Mouse (Mus musculus): ENCODE data around the gene Ost4. TPM values are rescaled to one million over a fixed set of nuclear protein-coding genes. Genes with fewer than 3 reads are reported as not detected.

The Ost4 gene
- polyA plus RNA-seq, 1 experiment from 2014 or later, result 298 TPM

GRCm38 (mm10) chr5:30922581-30923041 is 15.0 kb upstream of the Ost4 start:
- Histone ChIP-seq H3K9me3 (no peaks in the 10 kb centered on the region), H3K4me2 (replicated peaks) (peak overlapping the region; percentile 70), H3K9ac (replicated peaks) (no peak overlapping the region), H3K27me3 (peaks cover 35% of the 10 kb centered on the region), H3K4me1 (peaks cover 21% of the 10 kb centered on the region), H3K4me3 (no peak overlapping the region), H3K27ac (replicated peaks) (no peak overlapping the region), H3K36me3 (0 out of 2 replicates have a peak, but pooled peaks cover 2% of the 10 kb centered on the region)
- ATAC-seq (ENCODE audit: low FRiP score, low read depth), result no peak
- WGBS, result 71% methylated on average over 10 of the region's 10 CpGs

- ATAC-seq (ENCODE audit: low FRiP score, low read depth), result peak; percentile 81
- H3K27ac ChIP-seq (replicated peaks), result peak within 1 kb of the TSS; percentile 58
Measured at GRCm38 (mm10) chr5:30921256-30922033, 13.9 kb upstream of the Ost4 start, which contains the start of gene Khk. Gene Khk, plus strand, starts transcription at chr5:30921431.

DNA sequence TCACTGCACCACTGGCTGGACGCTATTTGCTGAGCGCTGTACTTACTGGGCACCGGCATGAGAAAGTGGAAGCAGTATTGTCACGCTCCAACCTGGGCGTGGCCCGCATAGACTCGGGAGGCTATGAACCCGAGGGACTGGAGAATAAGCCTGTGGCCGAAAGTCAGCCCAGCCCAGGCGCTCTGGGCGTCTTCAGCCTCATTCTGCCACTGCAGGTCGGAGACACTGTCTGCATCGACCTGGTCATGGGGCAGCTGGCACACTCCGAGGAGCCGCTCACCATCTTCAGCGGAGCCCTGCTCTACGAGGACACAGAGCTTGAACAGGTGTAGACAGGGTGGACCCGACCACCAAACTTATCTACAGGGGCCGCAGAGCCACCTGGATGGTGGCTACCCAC is 13.0 kb upstream of the Ost4 start:
- Histone ChIP-seq H3K27ac (replicated peaks) (no peak overlapping the region), H3K36me3 (0 out of 2 replicates have a peak, but pooled peaks cover 2% of the 10 kb centered on the region), H3K4me3 (no peak overlapping the region), H3K27me3 (peaks cover 35% of the 10 kb centered on the region), H3K4me2 (replicated peaks) (peak overlapping the region; percentile 70; the same call in 1 of the 2 replicates), H3K9ac (replicated peaks) (no peak overlapping the region), H3K4me1 (peaks cover 27% of the 10 kb centered on the region), H3K9me3 (no peaks in the 10 kb centered on the region)
- WGBS, result 68% methylated on average over 19 of the region's 19 CpGs
- peak; percentile 5; the same call in 1 of the 2 replicates for ATAC-seq (ENCODE audit: low FRiP score, low read depth)

More at GRCm38 (mm10) chr5:30921256-30922033, 13.9 kb upstream of the Ost4 start, which contains the start of gene Khk:
- under 1% methylated on average over 39 of the region's 40 CpGs for WGBS
- Histone ChIP-seq H3K9me3 (no peaks in the 10 kb centered on the region), H3K27me3 (peaks cover 35% of the 10 kb centered on the region), H3K9ac (replicated peaks) (peak within 1 kb of the TSS; percentile 61), H3K36me3 (0 out of 2 replicates have a peak, but pooled peaks cover 2% of the 10 kb centered on the region), H3K4me3 (peak within 1 kb of the TSS; percentile 46), H3K4me2 (replicated peaks) (peak within 1 kb of the TSS; percentile 70), H3K4me1 (peaks cover 21% of the 10 kb centered on the region)

- peaks cover 31% of the 10 kb centered on the region for H3K4me1 ChIP-seq
- H3K9ac ChIP-seq (replicated peaks), result no peak overlapping the region
- no peak overlapping the region for H3K4me2 ChIP-seq (replicated peaks)
- 0 out of 2 replicates have a peak, but pooled peaks cover 2% of the 10 kb centered on the region for H3K36me3 ChIP-seq
- H3K9me3 ChIP-seq, result no peaks in the 10 kb centered on the region
- ATAC-seq (ENCODE audit: low FRiP score, low read depth), result no peak
- H3K27me3 ChIP-seq, result peaks cover 35% of the 10 kb centered on the region
- H3K4me3 ChIP-seq, result no peak overlapping the region
- no peak overlapping the region for H3K27ac ChIP-seq (replicated peaks)
- WGBS, result 72% methylated on average over 11 of the region's 11 CpGs
Measured at GRCm38 (mm10) chr5:30919831-30920614, 12.4 kb upstream of the Ost4 start.

DNA sequence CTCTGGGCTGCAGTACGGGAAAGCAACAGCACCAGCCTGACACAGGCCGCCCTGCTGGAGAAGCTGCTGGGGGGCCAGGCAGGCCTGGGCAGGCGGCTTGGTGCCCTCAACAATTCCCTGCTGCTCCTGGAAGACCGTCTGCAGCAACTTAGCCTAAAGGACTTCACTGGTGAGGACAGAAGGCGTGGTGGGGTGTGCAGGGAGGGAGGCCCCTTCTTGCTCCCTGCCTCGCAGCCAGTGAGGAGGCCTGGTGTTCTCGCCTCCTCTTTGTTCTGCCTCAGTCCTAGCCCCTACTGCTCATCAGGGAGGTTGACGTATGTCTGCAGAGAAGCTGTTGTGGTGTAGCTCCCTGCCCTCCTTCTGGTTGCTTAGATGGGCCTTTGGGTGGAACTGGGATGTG is 11.1 kb upstream of the Ost4 start:
- H3K9me3 ChIP-seq, result no peaks in the 10 kb centered on the region
- H3K4me1 ChIP-seq, result peaks cover 39% of the 10 kb centered on the region
- no peak for ATAC-seq (ENCODE audit: low FRiP score, low read depth)
- no peak overlapping the region for H3K4me2 ChIP-seq (replicated peaks)
- H3K9ac ChIP-seq (replicated peaks), result no peak overlapping the region
- WGBS, result 83% methylated on average over 8 of the region's 8 CpGs
- H3K36me3 ChIP-seq, result 0 out of 2 replicates have a peak, but pooled peaks cover 2% of the 10 kb centered on the region
- peaks cover 25% of the 10 kb centered on the region for H3K27me3 ChIP-seq
- no peak overlapping the region for H3K27ac ChIP-seq (replicated peaks)
- no peak overlapping the region for H3K4me3 ChIP-seq

- Histone ChIP-seq H3K9me3 (no peaks in the 10 kb centered on the region), H3K9ac (replicated peaks) (no peak overlapping the region), H3K4me1 (peaks cover 45% of the 10 kb centered on the region), H3K4me3 (no peak overlapping the region), H3K36me3 (0 out of 2 replicates have a peak, but pooled peaks cover 2% of the 10 kb centered on the region), H3K27me3 (peaks cover 19% of the 10 kb centered on the region), H3K4me2 (replicated peaks) (no peak overlapping the region), H3K27ac (replicated peaks) (no peak overlapping the region)
- 83% methylated on average over 31 of the region's 31 CpGs for WGBS
- ATAC-seq (ENCODE audit: low FRiP score, low read depth), result no peak
Measured at GRCm38 (mm10) chr5:30917891-30918670, 10.5 kb upstream of the Ost4 start.

- Histone ChIP-seq H3K27me3 (peaks cover 11% of the 10 kb centered on the region; the same call in 1 of the 2 replicates), H3K9ac (replicated peaks) (no peak overlapping the region), H3K27ac (replicated peaks) (no peak overlapping the region), H3K36me3 (0 out of 2 replicates have a peak, but pooled peaks cover 2% of the 10 kb centered on the region), H3K4me1 (peaks cover 50% of the 10 kb centered on the region), H3K4me2 (replicated peaks) (no peak overlapping the region), H3K9me3 (no peaks in the 10 kb centered on the region), H3K4me3 (no peak overlapping the region)
- 91% methylated on average over 11 of the region's 11 CpGs for WGBS
- ATAC-seq (ENCODE audit: low FRiP score, low read depth), result no peak
Measured at GRCm38 (mm10) chr5:30917348-30917747, 9.8 kb upstream of the Ost4 start.

DNA sequence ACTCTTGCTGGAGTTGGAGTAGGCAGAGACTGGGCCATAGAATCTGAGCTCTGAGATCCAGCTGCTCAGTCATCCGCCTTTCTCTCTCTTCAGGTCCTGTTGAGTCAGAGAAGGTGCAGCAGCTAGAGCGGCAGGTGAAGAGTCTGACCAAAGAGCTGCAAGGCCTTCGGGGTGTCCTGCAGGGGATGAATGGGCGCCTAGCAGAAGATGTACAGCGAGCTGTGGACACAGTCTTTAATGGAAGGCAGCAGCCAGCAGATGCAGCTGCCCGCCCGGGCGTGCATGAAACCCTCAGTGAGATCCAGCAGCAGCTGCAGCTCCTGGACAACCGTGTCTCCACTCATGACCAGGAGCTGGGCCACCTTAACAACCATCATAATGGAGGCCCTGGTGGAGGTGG is 9.3 kb upstream of the Ost4 start:
- H3K9ac ChIP-seq (replicated peaks), result no peak overlapping the region
- no peak for ATAC-seq (ENCODE audit: low FRiP score, low read depth)
- 0 out of 2 replicates have a peak, but pooled peaks cover 2% of the 10 kb centered on the region for H3K36me3 ChIP-seq
- 92% methylated on average over 9 of the region's 9 CpGs for WGBS
- H3K4me1 ChIP-seq, result peaks cover 49% of the 10 kb centered on the region
- H3K27ac ChIP-seq (replicated peaks), result no peak overlapping the region
- H3K4me3 ChIP-seq, result no peak overlapping the region
- no peak overlapping the region for H3K4me2 ChIP-seq (replicated peaks)
- peaks cover 9% of the 10 kb centered on the region; the same call in 1 of the 2 replicates for H3K27me3 ChIP-seq
- H3K9me3 ChIP-seq, result no peaks in the 10 kb centered on the region

DNA sequence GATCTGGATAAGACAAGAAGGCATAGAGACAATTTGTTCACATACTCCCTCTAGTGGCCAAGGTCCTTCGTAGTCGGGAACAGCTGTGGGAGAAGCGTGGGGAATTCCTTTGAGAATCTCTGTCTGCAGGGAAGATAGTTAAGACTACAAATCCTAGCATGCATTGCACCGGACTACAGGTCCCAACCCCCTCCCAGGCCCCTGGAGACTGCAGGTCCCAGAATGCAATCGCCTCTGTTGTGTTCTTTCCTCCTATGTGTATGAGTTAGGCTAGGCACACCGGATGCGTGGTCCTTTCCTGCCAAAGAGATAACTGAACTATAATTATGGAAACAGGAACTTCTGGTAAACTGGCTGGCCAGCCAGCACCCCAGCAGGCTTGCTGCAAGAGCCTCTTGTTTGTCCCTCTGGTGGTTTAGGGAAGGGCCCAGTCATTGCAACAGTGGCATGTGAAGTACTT is 8.4 kb upstream of the Ost4 start:
- 7% methylated on average over 7 of the region's 7 CpGs for WGBS
- ATAC-seq (ENCODE audit: low FRiP score, low read depth), result peak; percentile 86
- Histone ChIP-seq H3K27ac (replicated peaks) (no peak overlapping the region), H3K4me3 (peak overlapping the region; percentile 11; the same call in 1 of the 2 replicates), H3K9me3 (no peaks in the 10 kb centered on the region), H3K27me3 (peaks cover 9% of the 10 kb centered on the region; the same call in 1 of the 2 replicates), H3K4me1 (peaks cover 44% of the 10 kb centered on the region), H3K9ac (replicated peaks) (no peak overlapping the region; the same call in 1 of the 2 replicates), H3K4me2 (replicated peaks) (peak overlapping the region; percentile 33), H3K36me3 (0 out of 2 replicates have a peak, but pooled peaks cover 2% of the 10 kb centered on the region)

GRCm38 (mm10) chr5:30915456-30915855 is 7.9 kb upstream of the Ost4 start:
- Histone ChIP-seq H3K36me3 (0 out of 2 replicates have a peak, but pooled peaks cover 2% of the 10 kb centered on the region), H3K4me2 (replicated peaks) (peak overlapping the region; percentile 22; the same call in 1 of the 2 replicates), H3K4me3 (peak overlapping the region; percentile 16), H3K9ac (replicated peaks) (no peak overlapping the region), H3K9me3 (no peaks in the 10 kb centered on the region), H3K27me3 (peaks cover 3% of the 10 kb centered on the region; the same call in 1 of the 2 replicates), H3K4me1 (peaks cover 39% of the 10 kb centered on the region), H3K27ac (replicated peaks) (peak overlapping the region; percentile 43)
- 72% methylated on average over 9 of the region's 9 CpGs for WGBS
- peak; percentile 62 for ATAC-seq (ENCODE audit: low FRiP score, low read depth)

DNA sequence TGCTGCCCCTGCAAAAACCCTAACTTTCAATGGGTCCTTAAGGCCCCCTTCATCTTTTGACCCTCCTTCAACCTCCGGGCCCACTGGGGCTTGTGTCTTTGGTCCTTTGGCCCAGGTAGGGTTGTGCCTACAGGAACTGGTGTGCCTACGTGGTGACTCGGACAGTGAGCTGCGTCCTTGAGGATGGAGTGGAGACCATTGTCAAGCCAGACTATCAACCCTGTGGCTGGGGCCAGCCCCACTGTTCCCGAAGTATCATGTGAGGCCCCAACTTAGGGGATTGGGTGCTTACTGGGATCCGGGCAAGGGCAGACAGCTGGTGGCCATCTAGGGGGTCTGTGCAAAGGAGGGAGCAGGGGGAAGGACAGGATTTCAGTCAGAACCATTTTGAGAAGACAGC is 7.3 kb upstream of the Ost4 start:
- 81% methylated on average over 6 of the region's 6 CpGs for WGBS
- Histone ChIP-seq H3K4me1 (peaks cover 35% of the 10 kb centered on the region), H3K9me3 (no peaks in the 10 kb centered on the region)

More for the DNA sequence above, 7.3 kb upstream of the Ost4 start:
- H3K27ac ChIP-seq (replicated peaks), result 0 out of 2 replicates have a peak overlapping the region, but pooled peaks have one; percentile 43
- 0 out of 2 replicates have a peak, but pooled peaks cover 2% of the 10 kb centered on the region for H3K36me3 ChIP-seq
- H3K9ac ChIP-seq (replicated peaks), result 0 out of 2 replicates have a peak overlapping the region, but pooled peaks have one; percentile 28
- H3K4me2 ChIP-seq (replicated peaks), result peak overlapping the region; percentile 22
- no peak overlapping the region; the same call in 1 of the 2 replicates for H3K4me3 ChIP-seq
- H3K27me3 ChIP-seq, result no peaks in the 10 kb centered on the region
- no peak for ATAC-seq (ENCODE audit: low FRiP score, low read depth)

Data from midbrain, embryonic 12.5 days (tissue).